Mouse (Mus musculus) MN1 (cell line): ENCODE results near the gene Sh3pxd2a.

Experiments
- DNase-seq: peaks from one replicate; pipeline ENCODE4 v3.0.0-alpha.2; 2016; ENCODE audit warnings: low spot score

The Sh3pxd2a gene

DNA sequence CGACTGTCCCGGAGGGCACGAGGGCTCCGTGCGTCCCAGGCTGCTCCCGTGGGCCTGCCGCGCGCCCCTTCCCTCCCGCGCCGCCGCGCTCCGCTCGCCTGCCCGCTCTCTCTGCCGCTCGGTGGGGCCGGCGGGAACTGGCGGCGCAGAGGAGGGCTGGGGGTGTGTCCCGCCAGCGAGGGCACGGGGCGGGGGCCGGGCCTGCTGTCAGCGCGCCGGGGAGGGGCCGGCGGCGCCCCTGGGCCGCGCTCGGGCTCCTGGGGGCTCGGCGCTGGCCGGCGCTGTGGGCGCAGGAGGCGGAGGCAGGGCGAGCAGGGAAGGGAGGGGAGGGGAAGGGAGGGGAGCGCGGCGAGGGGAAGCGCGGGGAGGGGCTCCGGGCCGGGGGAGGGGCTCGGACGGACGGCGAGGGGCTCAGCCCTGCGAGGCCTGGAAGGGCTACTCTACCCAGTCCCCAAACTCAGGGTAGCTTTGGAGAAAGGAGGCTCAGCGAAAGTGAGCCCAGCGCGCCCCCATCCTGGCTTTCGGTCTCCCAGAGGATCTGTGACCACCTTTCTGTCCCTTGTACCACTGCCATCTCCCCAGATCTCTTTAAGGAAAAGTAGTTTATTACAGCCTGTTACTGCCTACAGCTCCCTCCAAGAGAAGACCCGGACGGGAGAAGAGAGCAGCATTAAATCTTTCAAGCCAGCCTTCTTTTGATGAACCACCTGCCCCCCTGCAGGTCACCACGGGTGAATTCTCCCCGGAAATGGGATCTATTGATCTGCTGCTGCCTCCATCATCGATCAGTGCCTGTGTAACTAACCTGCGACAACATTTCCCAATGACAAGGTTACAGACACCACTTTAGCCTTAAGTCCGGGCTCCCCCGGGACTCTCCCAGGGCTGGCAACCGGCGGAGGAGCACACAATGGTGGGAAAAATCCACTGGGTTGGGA lies at the start of gene Sh3pxd2a:
Sh3pxd2a (minus strand) TSS at position 98 of the 938 bp plus-strand sequence.
- DNase-seq = peak; percentile 72

DNA sequence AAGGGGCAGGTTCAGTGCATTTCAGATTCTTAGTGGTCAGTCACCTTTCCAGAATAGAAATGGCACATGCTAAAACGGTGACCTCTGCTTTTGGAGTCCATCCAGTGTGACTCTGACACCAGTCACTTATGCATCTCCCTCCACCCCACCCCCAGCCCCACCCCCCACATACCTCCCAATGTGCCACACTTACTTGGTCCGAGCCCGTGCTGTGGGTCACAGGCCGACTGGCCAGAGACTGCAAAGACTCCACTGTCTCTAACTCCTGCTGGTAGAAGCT lies 49.4 kb upstream of the Sh3pxd2a start:
- no peak for DNase-seq

GRCm38 (mm10) chr19:47512794-47513617 lies 48.8 kb upstream of the Sh3pxd2a start:
- no peak for DNase-seq

- DNase-seq = no peak
Measured at GRCm38 (mm10) chr19:47511958-47512357, 47.8 kb upstream of the Sh3pxd2a start.

- DNase-seq = no peak
Measured at GRCm38 (mm10) chr19:47511294-47511675, 47.1 kb upstream of the Sh3pxd2a start.

GRCm38 (mm10) chr19:47510473-47511293 lies 46.5 kb upstream of the Sh3pxd2a start:
- DNase-seq = no peak

DNA sequence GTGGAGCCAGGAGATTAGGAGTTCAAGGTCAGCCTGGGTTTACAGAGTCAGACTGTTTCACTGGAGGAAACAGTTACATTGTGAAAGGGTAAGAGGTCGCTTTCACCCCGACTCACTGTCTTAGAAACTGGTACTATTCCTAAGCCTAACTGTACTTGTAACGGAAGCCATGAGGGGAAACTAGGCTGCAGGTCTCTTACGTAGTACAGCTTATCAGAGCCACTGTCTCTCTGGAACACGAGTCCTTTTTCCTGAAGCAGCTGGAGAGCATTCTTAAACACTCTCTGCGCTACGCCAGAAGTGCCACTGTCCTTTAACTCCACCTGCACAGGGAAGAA lies 45.9 kb upstream of the Sh3pxd2a start:
- DNase-seq = no peak

DNA sequence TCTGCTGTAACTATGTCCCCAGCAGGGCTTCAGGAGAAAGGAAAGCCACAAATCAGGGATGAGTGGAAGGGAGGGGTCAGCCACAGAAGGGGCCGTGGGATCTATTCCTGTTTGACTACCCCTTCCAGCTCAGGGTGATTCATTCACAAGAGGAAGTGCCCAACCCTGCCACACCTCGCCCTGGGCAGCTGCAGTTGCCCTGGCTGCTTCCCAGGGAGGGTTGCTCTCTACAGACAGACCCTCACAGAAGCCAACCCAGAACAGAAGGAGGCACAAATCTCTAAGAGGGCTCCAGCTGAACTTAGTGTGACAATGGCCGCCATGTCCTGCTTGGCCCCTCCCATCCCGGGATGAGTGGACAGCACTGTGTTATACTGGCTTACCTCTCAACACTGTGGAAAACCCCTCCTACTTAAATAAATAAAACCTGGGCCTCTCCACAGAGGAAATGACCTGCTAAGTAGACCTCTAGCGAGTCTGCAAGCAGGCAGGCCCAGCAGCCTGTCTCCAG lies 44.6 kb upstream of the Sh3pxd2a start:
- DNase-seq = peak; percentile 56

DNA sequence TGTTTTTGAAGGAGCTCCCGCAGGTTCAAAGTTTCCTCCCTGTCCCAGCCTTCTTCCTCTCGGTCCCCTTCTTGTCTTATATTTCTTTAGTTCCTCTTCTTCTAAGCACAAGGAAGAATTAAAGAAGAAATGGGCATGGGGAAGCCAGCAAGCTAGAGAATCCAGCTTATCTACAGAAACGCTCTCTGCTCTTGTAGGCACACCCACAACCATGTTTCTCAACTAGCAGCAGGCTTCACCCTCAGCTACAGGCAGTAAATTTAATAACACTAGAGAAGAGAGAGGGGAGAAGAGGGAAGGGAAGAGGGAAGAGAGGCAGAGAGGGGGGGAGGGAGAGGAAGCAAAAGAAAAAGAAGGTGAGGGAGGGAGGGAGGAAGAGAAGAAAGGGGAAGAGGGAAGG lies 44.0 kb upstream of the Sh3pxd2a start:
- DNase-seq = no peak

DNA sequence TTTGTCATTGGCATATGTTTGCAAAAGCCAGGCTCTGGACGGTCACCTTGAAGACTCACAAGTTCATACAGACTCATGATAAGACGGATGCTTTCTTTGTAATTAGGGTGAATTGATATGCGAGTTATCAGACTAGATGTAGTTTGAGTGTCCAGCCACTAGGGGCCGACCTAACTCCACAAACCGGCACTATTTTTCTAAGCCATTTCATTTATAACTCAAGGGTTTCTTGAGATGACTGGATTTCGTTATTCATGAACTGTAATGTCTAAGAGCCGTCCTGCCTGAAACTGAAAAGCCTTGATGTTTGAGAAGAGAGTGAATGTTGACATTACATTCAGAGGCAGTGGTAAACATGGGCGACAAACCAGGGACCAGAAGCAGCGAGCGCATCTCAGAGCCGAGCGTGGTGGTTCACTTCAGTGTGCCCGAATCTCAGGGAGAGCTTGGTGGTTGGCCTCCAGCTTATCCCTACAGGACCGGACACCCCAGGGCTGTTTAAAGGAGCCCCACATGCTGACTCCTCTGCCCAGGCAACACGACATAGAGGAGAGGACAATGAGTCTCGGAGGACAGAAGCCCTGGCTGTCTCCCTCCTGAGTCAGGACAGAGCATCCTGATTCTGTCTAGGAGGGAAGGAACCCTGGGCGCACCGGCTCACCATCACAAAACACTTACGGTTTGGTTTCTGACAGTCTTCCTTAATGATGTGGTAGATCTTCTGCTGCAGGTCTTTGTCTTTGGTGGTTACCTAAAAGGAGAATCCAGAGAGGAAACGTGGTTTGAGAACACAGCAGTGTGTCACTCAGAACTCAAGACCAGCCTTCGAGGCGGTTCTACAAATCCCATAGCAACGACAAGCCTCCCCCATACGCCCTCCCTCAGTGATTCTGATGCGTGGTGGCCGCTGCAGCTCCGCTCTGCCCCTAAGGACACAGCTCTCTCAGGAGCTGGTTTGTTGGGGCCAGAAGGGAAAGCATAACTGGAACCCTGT lies 43.2 kb upstream of the Sh3pxd2a start:
- peak; percentile 70 for DNase-seq

DNA sequence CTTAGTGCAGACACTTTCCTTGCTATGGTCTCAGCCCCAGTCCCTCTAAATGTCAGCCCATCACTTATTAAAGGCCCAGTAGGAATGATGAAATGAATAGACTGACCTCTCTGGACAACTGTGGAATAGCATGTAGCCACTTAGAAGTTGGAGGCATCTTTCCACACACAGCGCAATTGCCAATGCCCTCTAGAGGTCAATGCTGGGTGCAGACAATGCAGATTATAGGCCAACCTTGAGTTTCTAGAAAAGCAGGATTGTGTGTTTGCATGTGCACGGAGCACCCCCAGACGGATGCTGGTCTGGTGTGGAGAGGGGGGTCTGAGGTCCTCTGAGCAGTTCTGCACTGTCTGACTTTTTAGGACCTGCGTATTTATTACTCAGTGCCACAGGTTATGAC lies 39.4 kb upstream of the Sh3pxd2a start:
- peak; percentile 71 for DNase-seq

DNA sequence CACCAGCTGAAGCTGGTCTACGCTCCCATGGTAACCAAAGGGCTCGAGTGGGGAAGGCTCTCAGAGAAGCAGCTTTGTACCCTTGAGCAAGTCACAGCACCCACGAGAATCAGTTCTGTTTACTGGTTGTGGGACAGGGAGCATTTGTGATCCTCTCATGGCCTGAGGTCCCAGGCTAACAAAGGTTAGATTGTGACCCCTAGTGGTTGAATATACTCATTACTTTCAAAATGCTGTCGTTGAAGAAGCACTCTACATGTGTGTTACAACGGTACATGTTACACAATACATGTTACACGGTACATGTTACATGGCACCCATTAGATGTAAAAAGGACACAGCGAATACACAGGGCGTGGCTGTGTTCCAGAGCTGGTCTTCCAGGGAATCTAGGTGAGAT lies 38.4 kb upstream of the Sh3pxd2a start:
- peak; percentile 70 for DNase-seq

- peak; percentile 55 for DNase-seq
Measured at GRCm38 (mm10) chr19:47500389-47501011, 36.3 kb upstream of the Sh3pxd2a start.

- no peak for DNase-seq
Measured at GRCm38 (mm10) chr19:47499841-47500240, 35.6 kb upstream of the Sh3pxd2a start.

DNA sequence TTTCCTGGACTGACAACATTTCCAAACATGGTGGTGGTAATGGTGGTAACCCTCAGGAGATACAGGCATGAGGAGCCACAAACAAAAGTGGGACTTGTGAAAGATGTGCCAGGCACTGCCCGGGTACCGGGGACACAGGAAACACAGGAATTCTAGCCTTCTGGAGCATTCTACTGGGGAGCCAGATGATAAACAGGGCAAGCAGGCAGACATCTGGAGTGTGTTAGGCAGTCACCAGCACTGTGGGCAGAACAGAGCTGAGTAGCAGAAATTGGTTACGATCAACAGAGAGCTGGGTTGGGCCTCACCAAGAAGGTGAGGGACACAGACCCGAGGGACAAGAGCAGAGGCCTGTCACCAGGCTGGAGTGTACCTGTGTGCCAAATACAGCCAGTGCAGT lies 34.7 kb upstream of the Sh3pxd2a start:
- no peak for DNase-seq

GRCm38 (mm10) chr19:47497736-47498135 lies 33.5 kb upstream of the Sh3pxd2a start:
- no peak for DNase-seq

GRCm38 (mm10) chr19:47497313-47497712 lies 33.1 kb upstream of the Sh3pxd2a start:
- DNase-seq = no peak

GRCm38 (mm10) chr19:47493017-47493997 lies 29.1 kb upstream of the Sh3pxd2a start:
- no peak for DNase-seq

- no peak for DNase-seq
Measured at GRCm38 (mm10) chr19:47492422-47492821, 28.2 kb upstream of the Sh3pxd2a start.
